Mouse (Mus musculus) heart, embryonic 10.5 days (tissue): ENCODE data around the gene 1500011B03Rik. TPM values are rescaled to one million over a fixed set of nuclear protein-coding genes. Genes with fewer than 3 reads are reported as not detected.

Source experiments
- DNase-seq: peaks from one replicate; pipeline ENCODE4 v3.0.0-alpha.2; 2017; ENCODE audit warnings: low spot score
- H3K27ac ChIP-seq: fragments of 300-500 bp; sonication (generic); 2 replicates; pipeline ENCODE4 v1.5.1; 2016; ENCODE audit warnings: mild to moderate bottlenecking
- H3K27me3 ChIP-seq: fragments of 300-500 bp; sonication (generic); 2 replicates; pipeline ENCODE4 v1.6.1; 2016; ENCODE audit warnings: mild to moderate bottlenecking; ENCODE audit not compliant: poor library complexity, insufficient read depth, severe bottlenecking
- H3K36me3 ChIP-seq: fragments of 300-500 bp; sonication (generic); 2 replicates; pipeline ENCODE4 v1.6.1; 2016; ENCODE audit warnings: mild to moderate bottlenecking, moderate library complexity
- H3K4me1 ChIP-seq: fragments of 300-500 bp; sonication (generic); 2 replicates; pipeline ENCODE4 v1.6.1; 2016; ENCODE audit warnings: mild to moderate bottlenecking
- H3K4me3 ChIP-seq: fragments of 300-500 bp; sonication (generic); 2 replicates; pipeline ENCODE4 v1.5.1; 2016; ENCODE audit warnings: mild to moderate bottlenecking, moderate library complexity
- H3K9me3 ChIP-seq: fragments of 300-500 bp; sonication (generic); 2 replicates; pipeline ENCODE4 v1.6.1; 2016; ENCODE audit warnings: mild to moderate bottlenecking, moderate library complexity
- WGBS: fragments of 180-500 bp; shearing (Covaris S2); methylation state at CpG from one replicate; pipeline ENCODE4 v1.1.7; 2016; 5-methylcytosine and 5-hydroxymethylcytosine counted together
- polyA plus RNA-seq: library from polyadenylated mRNA; unstranded; fragments of >200 nt; fragmentation: Nextera tagmentation; extraction: Ambion mirVana; gene quantifications from 2 replicates; pipeline ENCODE4 v1.2.1, GENCODE M21; 2016

The 1500011B03Rik gene
- polyA plus RNA-seq, 1 experiment from 2014 or later = 77.1 TPM

DNA sequence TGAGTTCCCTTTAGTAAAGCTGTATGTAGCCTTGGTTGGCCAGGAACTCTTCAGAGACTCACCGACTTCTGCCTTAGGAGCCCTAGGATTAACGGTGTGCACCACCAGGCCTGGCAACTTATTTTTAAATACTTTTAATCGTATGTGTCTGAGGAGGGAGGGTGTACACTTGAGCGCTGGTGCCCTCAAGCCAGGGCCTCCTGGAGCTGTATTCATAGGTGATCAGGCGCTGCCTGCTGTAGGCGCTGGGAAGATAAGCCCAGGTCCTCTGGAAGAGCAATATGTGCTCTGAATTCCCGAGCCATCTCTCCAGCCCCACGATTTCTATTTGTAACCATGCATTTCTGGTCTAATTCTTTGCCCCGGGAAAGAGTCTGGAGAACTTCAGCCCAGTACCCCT is 16.2 kb downstream of the 1500011B03Rik start:
- H3K27me3 ChIP-seq = no peaks in the 10 kb centered on the region
- H3K36me3 ChIP-seq = peaks cover 59% of the 10 kb centered on the region
- WGBS = 33% methylated on average over 9 of the region's 9 CpGs
- H3K4me3 ChIP-seq = peak overlapping the region; percentile 20; the same call in 1 of the 2 replicates
- H3K9me3 ChIP-seq = no peaks in the 10 kb centered on the region
- H3K4me1 ChIP-seq = peaks cover 43% of the 10 kb centered on the region
- H3K27ac ChIP-seq = peak overlapping the region; percentile 77
- DNase-seq = no peak

DNA sequence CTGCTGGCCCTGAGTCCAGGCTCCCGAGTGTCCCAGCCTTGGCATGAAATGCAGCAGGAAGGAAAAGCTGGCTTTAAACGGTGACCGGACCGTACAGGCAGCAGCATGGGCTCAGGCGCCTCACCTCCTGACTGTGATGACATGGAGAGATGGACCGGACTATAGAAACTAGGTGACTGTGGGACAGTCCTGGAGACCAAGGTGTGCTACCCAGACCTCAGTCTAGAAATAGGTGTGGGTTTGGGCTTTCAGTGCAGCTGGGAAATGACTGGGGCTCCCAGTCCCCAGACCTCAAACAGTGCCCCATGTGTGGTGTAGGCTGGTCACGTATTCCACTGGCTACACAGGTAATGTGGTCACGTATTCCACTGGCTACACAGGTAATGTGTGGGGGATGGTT is 16.6 kb downstream of the 1500011B03Rik start:
- 75% methylated on average over 8 of the region's 8 CpGs for WGBS
- peaks cover 42% of the 10 kb centered on the region for H3K4me1 ChIP-seq
- H3K27ac ChIP-seq = peak overlapping the region; percentile 77
- no peak for DNase-seq
- no peaks in the 10 kb centered on the region for H3K27me3 ChIP-seq
- H3K4me3 ChIP-seq = no peak overlapping the region
- peaks cover 62% of the 10 kb centered on the region for H3K36me3 ChIP-seq
- no peaks in the 10 kb centered on the region for H3K9me3 ChIP-seq

DNA sequence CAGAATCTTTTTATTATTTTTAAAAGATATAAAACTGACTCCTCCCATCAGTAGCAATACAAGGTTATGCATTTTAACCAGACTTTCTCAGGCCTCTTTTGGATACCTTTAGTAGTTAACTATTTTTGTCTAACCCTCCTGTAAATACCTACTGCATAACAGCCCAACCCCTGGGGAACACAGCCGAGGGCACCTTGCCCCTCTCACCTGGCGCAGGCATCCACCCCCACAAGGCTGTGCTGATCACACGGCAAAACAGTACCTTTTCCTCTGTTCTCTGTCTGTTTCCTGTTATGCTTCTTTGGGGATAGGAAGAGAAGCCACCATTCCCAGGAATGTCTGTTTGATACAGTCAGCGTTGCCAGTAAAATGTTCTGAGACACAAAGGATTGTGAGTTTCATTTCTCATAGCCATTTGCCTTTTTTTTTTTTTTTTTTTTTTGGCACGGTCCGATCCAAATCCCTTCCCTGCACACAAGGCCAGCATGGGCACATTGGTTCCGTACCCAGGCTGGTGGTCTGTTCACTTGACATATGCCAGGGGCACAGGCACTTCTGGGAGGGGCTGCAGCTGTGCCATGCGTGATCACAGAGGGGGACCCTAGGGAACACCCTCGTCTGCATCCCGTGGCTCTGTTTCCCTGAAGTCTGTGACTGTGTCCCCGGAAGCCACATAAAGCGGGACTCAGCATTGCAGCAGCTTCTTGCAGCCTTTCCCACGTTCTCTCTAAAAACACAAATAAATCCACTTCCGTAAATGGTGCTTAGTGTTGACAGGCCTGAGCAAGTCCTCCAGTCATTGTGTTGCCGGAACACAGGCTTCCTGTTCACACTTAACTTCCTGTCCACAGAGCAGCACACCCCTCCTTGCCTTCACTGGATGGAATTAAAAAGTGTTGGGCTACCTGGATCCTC is 17.6 kb downstream of the 1500011B03Rik start:
- H3K27me3 ChIP-seq = no peaks in the 10 kb centered on the region
- 67% methylated on average over 15 of the region's 15 CpGs for WGBS
- peak overlapping the region; percentile 77; the same call in 1 of the 2 replicates for H3K27ac ChIP-seq
- H3K4me1 ChIP-seq = peaks cover 40% of the 10 kb centered on the region
- no peak overlapping the region for H3K4me3 ChIP-seq
- peaks cover 67% of the 10 kb centered on the region for H3K36me3 ChIP-seq
- no peaks in the 10 kb centered on the region for H3K9me3 ChIP-seq
- no peak for DNase-seq

DNA sequence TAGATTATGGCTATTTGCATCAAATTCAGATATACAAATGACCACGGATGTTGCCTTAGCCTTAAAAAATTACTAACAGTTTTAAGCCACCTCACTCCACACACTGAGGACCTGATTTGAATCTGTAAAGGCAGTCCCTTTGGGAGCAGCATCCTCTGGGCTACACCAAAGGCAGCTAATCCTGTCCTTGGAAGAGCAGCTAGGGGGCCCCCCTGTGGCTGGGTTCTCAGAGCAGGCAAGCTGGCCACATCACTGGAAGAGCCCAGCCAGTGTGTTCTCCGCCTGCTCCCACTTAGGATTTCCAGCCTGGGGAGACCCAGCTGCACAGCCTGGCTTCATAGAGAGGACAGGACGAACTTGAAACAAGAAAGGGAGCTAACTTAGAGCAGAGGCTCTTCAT is 18.3 kb downstream of the 1500011B03Rik start:
- Histone ChIP-seq H3K4me3 (no peak overlapping the region), H3K36me3 (peaks cover 74% of the 10 kb centered on the region), H3K9me3 (no peaks in the 10 kb centered on the region), H3K27me3 (no peaks in the 10 kb centered on the region), H3K27ac (no peak overlapping the region), H3K4me1 (peaks cover 40% of the 10 kb centered on the region)
- no peak for DNase-seq
- WGBS = 38% methylated on average over 3 of the region's 3 CpGs

DNA sequence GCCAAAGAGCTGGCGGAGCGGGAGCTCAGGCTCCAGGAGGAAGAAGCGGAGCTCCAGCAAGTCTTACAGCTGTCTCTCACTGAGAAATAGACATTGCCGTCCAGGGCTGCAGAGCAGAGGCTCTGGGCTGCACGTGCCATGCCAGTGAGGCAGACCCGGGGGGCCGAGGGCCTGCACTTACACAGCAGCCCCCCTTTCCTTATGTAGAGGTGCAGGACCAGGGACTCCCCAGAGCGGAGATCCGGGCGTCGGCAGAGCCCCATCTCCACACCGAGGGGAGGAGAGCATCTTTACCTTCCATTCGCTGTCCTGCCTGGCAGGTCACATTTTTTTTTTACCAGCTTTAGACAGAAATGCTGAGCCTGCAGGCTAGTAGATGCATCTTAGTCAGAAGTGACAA is 18.9 kb downstream of the 1500011B03Rik start:
- Histone ChIP-seq H3K4me3 (no peak overlapping the region), H3K27me3 (no peaks in the 10 kb centered on the region), H3K4me1 (peaks cover 34% of the 10 kb centered on the region), H3K9me3 (no peaks in the 10 kb centered on the region), H3K27ac (no peak overlapping the region), H3K36me3 (peaks cover 80% of the 10 kb centered on the region)
- DNase-seq = no peak
- 89% methylated on average over 13 of the region's 13 CpGs for WGBS

DNA sequence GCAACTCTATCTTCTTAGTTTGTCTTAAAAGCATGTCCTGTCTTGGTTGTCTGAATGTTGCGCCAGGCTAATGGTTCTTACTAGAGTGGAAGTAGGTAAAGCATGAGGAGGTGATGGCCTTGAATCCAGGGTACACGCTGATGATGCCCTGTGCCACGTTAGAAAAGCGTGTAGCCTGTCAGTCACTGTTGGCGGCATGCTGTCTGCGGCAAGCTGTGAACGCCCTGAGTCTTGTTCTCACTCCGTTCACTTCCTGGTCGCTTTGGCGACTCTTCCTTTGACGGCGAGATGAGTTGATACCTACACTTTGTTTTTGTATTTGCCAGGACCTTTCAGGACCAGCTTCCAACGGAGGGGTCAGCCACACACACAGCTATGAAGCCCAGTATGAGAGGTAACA is 20.0 kb downstream of the 1500011B03Rik start:
- H3K27ac ChIP-seq = no peak overlapping the region
- peaks cover 24% of the 10 kb centered on the region for H3K4me1 ChIP-seq
- no peaks in the 10 kb centered on the region for H3K9me3 ChIP-seq
- no peak for DNase-seq
- peaks cover 81% of the 10 kb centered on the region for H3K36me3 ChIP-seq
- WGBS = 86% methylated on average over 13 of the region's 13 CpGs
- no peaks in the 10 kb centered on the region for H3K27me3 ChIP-seq
- H3K4me3 ChIP-seq = no peak overlapping the region

DNA sequence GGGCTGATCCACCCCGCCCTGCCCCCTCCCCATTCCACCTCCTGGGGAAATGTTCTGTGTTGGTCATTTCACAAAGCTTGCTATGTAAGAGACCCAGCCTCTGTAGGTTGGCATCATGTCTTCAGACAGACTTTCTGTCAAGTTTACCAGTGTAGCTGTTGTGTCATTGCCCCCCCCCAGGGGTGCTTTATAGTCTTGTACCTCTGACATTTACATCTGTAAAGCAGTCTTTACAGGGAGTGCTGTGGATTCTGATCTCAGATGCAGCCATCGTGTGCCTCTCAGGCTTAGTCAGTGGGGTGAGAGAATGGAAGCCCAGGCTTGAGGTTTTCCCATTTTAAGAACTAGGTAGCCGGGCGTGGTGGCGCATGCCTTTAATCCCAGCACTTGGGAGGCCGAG is 21.4 kb downstream of the 1500011B03Rik start:
- H3K36me3 ChIP-seq = peaks cover 87% of the 10 kb centered on the region
- WGBS = 92% methylated on average over 6 of the region's 6 CpGs
- no peak for DNase-seq

DNA sequence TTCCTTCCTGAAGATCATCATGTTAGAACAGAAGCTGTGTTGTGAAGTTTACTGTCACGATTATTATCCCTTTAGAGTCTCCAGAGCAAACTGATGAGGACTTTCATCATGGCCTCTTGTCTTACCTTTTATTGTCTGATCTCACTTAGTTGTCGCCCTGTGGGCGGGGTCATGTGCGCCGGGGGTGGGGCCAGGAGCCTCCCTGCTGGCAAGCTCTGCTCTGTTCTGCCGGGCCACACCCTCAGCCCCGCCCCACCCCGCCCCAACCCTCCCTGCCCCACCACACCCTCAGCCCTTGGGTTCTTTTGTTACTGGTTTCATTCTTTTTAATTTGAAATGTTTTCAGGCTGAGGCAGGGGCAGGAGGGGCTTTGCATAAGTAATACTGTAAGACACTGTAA is 22.2 kb downstream of the 1500011B03Rik start:
- peaks cover 11% of the 10 kb centered on the region for H3K4me1 ChIP-seq
- peak; percentile 86 for DNase-seq
- no peaks in the 10 kb centered on the region for H3K9me3 ChIP-seq
- no peaks in the 10 kb centered on the region for H3K27me3 ChIP-seq
- H3K4me3 ChIP-seq = no peak overlapping the region
- WGBS = 19% methylated on average over 8 of the region's 8 CpGs
- peaks cover 82% of the 10 kb centered on the region for H3K36me3 ChIP-seq
- no peak overlapping the region for H3K27ac ChIP-seq

More for the DNA sequence above, 21.4 kb downstream of the 1500011B03Rik start:
- no peak overlapping the region for H3K27ac ChIP-seq
- no peak overlapping the region for H3K4me3 ChIP-seq
- no peaks in the 10 kb centered on the region for H3K9me3 ChIP-seq
- H3K4me1 ChIP-seq = peaks cover 11% of the 10 kb centered on the region
- no peaks in the 10 kb centered on the region for H3K27me3 ChIP-seq

DNA sequence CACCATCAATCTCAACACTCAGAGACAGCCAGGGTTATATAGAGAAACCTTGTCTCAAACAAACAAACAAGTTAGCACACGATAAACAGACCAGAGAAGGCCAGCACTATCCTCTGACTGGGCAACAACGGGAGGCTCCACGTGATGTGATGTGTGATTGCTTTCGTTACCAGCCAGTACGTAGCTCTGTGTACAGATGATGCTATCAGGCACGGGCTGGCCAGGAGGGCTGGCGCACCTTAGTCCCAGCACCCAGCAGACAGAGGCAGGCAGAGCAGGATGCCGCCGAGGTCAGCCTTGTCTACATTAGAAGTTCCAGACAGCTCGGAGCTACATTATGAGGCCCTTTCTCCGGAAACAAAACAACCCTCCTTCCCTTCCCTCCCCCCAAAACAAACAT is 23.4 kb downstream of the 1500011B03Rik start:
- no peaks in the 10 kb centered on the region for H3K27me3 ChIP-seq
- H3K36me3 ChIP-seq = peaks cover 74% of the 10 kb centered on the region
- DNase-seq = no peak
- WGBS = 74% methylated on average over 11 of the region's 11 CpGs
- no peak overlapping the region for H3K4me3 ChIP-seq
- H3K27ac ChIP-seq = no peak overlapping the region
- H3K4me1 ChIP-seq = peaks cover 19% of the 10 kb centered on the region
- H3K9me3 ChIP-seq = no peaks in the 10 kb centered on the region

DNA sequence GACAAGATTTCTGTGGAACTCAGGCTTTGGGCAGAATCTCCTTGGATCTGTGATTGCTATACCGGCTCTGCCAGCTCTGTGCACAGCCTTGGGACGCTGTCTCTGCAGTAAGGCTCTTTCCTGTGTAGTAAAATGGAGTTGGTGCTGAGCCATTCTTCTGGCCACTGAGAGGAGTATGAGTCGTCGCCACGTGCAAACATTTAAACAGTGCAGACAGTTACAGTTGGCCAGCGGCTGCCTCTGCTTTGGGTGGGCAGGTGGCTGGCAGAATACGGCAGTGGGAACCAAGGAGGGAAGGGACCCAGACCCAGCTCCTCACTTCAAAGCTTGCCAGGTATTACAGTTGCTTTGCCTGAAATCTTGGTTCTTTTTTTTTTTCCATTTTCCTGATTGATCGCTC is 26.0 kb downstream of the 1500011B03Rik start:
- Histone ChIP-seq H3K9me3 (no peaks in the 10 kb centered on the region), H3K4me3 (no peak overlapping the region), H3K27ac (no peak overlapping the region), H3K27me3 (no peaks in the 10 kb centered on the region), H3K36me3 (peaks cover 65% of the 10 kb centered on the region), H3K4me1 (peaks cover 23% of the 10 kb centered on the region)
- WGBS = 90% methylated on average over 8 of the region's 8 CpGs
- DNase-seq = no peak

DNA sequence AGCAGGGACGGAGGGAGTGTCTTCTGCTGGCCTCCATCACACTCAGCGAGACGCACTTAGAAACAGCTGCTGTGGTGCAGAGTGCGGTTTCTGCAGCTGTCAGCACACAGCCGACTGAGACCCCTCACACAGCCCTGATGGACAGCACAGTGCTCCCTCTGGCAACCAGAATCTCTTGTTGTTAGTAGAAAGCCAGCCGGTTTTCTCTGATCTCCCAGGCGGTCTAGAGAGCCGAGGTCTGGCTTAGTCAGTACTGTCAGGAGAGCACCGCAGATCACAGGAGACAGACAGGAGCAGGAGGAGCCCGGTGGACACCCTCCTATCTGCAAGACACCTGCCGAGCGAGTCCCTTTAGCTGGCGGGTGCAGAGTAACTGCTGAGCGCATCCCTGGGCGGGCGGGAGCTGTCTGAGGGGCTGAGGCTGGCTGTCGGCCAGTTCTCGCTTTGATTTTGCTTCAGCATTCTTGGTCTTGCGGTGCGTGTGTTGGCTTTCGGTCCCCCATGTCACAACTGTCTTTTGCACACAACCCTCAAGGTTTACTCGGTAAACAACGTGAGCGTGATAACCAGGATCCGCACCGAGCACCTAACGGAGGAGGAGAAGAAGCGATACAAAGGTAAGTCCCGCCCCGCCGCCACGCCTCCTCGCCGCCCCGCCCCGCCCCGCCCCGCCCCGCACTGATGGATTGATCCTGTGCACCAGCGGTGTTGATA is 26.8 kb downstream of the 1500011B03Rik start:
- peaks cover 65% of the 10 kb centered on the region for H3K36me3 ChIP-seq
- peak; percentile 81 for DNase-seq
- H3K27ac ChIP-seq = no peak overlapping the region
- H3K4me3 ChIP-seq = peak overlapping the region; percentile 56
- WGBS = 6% methylated on average over 40 of the region's 40 CpGs
- no peaks in the 10 kb centered on the region for H3K9me3 ChIP-seq
- peaks cover 23% of the 10 kb centered on the region for H3K4me1 ChIP-seq
- no peaks in the 10 kb centered on the region for H3K27me3 ChIP-seq

DNA sequence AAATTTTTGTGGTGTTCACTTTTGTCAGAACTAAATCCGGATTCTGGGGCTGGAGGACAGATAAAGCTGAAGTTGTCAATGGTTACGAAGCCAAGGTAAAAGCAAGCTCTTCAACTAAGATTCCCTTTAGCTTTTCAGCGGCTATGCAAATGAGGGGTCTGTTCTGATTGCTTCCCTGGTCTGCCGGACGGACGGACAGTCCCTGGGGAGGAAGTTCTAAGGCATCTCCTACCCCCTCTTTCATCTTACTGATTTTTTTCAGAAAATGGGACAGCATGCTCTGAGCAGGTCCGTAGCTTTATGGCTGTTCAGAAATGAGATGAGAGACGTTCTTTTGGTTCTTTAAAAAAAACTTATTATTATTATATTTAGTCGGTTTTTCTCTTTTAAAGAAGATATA is 27.6 kb downstream of the 1500011B03Rik start:
- DNase-seq = no peak
- peaks cover 66% of the 10 kb centered on the region for H3K36me3 ChIP-seq
- H3K27ac ChIP-seq = 0 out of 2 replicates have a peak overlapping the region, but pooled peaks have one; percentile 29
- 53% methylated on average over 9 of the region's 9 CpGs for WGBS
- H3K4me1 ChIP-seq = peaks cover 23% of the 10 kb centered on the region
- H3K9me3 ChIP-seq = no peaks in the 10 kb centered on the region
- H3K27me3 ChIP-seq = no peaks in the 10 kb centered on the region
- H3K4me3 ChIP-seq = no peak overlapping the region

DNA sequence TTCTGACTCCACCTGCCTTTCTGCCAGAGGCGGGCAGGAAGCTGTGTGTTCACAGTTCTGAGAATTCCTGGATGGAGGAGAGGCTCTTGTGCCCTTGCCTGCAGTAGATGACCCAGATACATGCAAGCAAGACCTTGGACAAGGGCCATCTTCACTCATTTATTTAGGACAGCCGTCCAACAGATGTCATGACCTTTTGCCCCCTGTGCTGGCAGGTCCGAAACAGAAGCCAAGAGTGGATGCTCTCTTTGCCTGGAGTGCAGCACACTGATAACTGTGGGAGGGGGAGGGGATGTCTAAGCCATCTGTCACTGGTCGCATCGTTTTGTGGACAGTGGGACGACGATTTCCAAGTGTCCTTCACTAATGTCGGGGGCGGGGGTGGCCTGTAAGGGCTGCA is 28.0 kb downstream of the 1500011B03Rik start:
- H3K27ac ChIP-seq = 0 out of 2 replicates have a peak overlapping the region, but pooled peaks have one; percentile 29
- no peak overlapping the region for H3K4me3 ChIP-seq
- 21% methylated on average over 9 of the region's 9 CpGs for WGBS
- DNase-seq = no peak
- H3K9me3 ChIP-seq = no peaks in the 10 kb centered on the region
- H3K27me3 ChIP-seq = no peaks in the 10 kb centered on the region
- H3K4me1 ChIP-seq = peaks cover 23% of the 10 kb centered on the region
- peaks cover 64% of the 10 kb centered on the region for H3K36me3 ChIP-seq
